Mouse (Mus musculus) liver, embryonic 11.5 days (tissue): ENCODE data around the gene Trp53i11. TPM values are rescaled to one million over a fixed set of nuclear protein-coding genes. Genes with fewer than 3 reads are reported as not detected.

Source experiments
- ATAC-seq: fragments of 200-750 bp; cut with Nextera tagmentation; replicated peaks from 2 replicates; pipeline ENCODE4 v1.8.0; 2017; ENCODE audit warnings: moderate number of reproducible peaks, mild to moderate bottlenecking, moderate TSS enrichment, moderate library complexity; ENCODE audit not compliant: low FRiP score
- DNase-seq: peaks from one replicate; pipeline ENCODE4 v3.0.0-alpha.2; 2017; ENCODE audit warnings: low spot score
- H3K27ac ChIP-seq: fragments of 300-500 bp; sonication (generic); 2 replicates; pipeline ENCODE4 v1.5.1; 2014; ENCODE audit warnings: mild to moderate bottlenecking, low read depth, low read length, control low read depth
- H3K27me3 ChIP-seq: fragments of 300-500 bp; sonication (generic); replicated peaks from 2 replicates; pipeline ENCODE4 v1.6.1; 2014; ENCODE audit warnings: low read length, mixed read lengths; ENCODE audit not compliant: control insufficient read depth, insufficient read depth
- H3K36me3 ChIP-seq: fragments of 300-500 bp; sonication (generic); 2 replicates; pipeline ENCODE4 v1.6.1; 2014; ENCODE audit warnings: mild to moderate bottlenecking, low read length, moderate library complexity, mixed read lengths; ENCODE audit not compliant: control insufficient read depth, insufficient read depth
- H3K4me1 ChIP-seq: fragments of 300-500 bp; sonication (generic); replicated peaks from 2 replicates; pipeline ENCODE4 v1.6.1; 2014; ENCODE audit warnings: low read length, mixed read lengths; ENCODE audit not compliant: control insufficient read depth, insufficient read depth
- H3K4me2 ChIP-seq: fragments of 300-500 bp; sonication (generic); 2 replicates; pipeline ENCODE4 v1.6.1; 2014; ENCODE audit warnings: mild to moderate bottlenecking, control low read depth, moderate library complexity
- H3K4me3 ChIP-seq: fragments of 300-500 bp; sonication (generic); 2 replicates; pipeline ENCODE4 v1.5.1; 2014; ENCODE audit warnings: low read depth, low read length, control low read depth
- H3K9ac ChIP-seq: fragments of 300-500 bp; sonication (generic); 2 replicates; pipeline ENCODE4 v1.6.1; 2014; ENCODE audit warnings: low read depth, low read length, control low read depth
- H3K9me3 ChIP-seq: fragments of 300-500 bp; sonication (generic); 2 replicates; pipeline ENCODE4 v1.6.1; 2016; ENCODE audit warnings: low read length, inconsistent platforms, mixed read lengths; ENCODE audit not compliant: control insufficient read depth
- WGBS: fragments of 180-500 bp; shearing (Covaris S2); extraction: QIAGEN DNeasy Blood & Tissue Kit; methylation state at CpG from one replicate; pipeline ENCODE4 v1.1.7; 2014; 5-methylcytosine and 5-hydroxymethylcytosine counted together
- polyA plus RNA-seq: library from polyadenylated mRNA; unstranded; fragments of >200 nt; fragmentation: Nextera tagmentation; extraction: Ambion mirVana; gene quantifications from 2 replicates; pipeline ENCODE4 v1.2.1, GENCODE M21; 2014

Trp53i11 gene
- polyA plus RNA-seq, 1 experiment from 2014 or later, result 14.0 TPM

- DNase-seq (no peak), ATAC-seq (no peak)
- Histone ChIP-seq H3K4me2 (peak overlapping the region; percentile 92), H3K9ac (no peak overlapping the region), H3K27me3 (peaks cover 57% of the 10 kb centered on the region), H3K36me3 (no peaks in the 10 kb centered on the region), H3K27ac (no peak overlapping the region), H3K4me3 (peak overlapping the region; percentile 64), H3K4me1 (peaks cover 13% of the 10 kb centered on the region), H3K9me3 (no peaks in the 10 kb centered on the region)
- WGBS, result 7% methylated on average over 19 of the region's 19 CpGs
These were observed 1.6 kb downstream of the Trp53i11 start for GRCm38 (mm10) chr2:93188761-93189458.

- H3K9ac ChIP-seq, result no peak overlapping the region
- no peaks in the 10 kb centered on the region for H3K9me3 ChIP-seq
- no peak overlapping the region for H3K4me2 ChIP-seq
- H3K36me3 ChIP-seq, result no peaks in the 10 kb centered on the region
- peaks cover 13% of the 10 kb centered on the region for H3K4me1 ChIP-seq
- H3K4me3 ChIP-seq, result no peak overlapping the region
- DNase-seq (no peak), ATAC-seq (no peak)
- peaks cover 47% of the 10 kb centered on the region for H3K27me3 ChIP-seq
- 25% methylated on average over 9 of the region's 9 CpGs for WGBS
- no peak overlapping the region for H3K27ac ChIP-seq
These were observed 3.6 kb downstream of the Trp53i11 start for GRCm38 (mm10) chr2:93190771-93191487.

- Histone ChIP-seq H3K9me3 (no peaks in the 10 kb centered on the region), H3K27ac (no peak overlapping the region), H3K36me3 (no peaks in the 10 kb centered on the region), H3K27me3 (peaks cover 40% of the 10 kb centered on the region), H3K9ac (no peak overlapping the region), H3K4me2 (no peak overlapping the region), H3K4me1 (peaks cover 13% of the 10 kb centered on the region), H3K4me3 (no peak overlapping the region)
- WGBS, result 73% methylated on average over 14 of the region's 14 CpGs
- no peak for ATAC-seq
- no peak for DNase-seq
These were observed 4.3 kb downstream of the Trp53i11 start for GRCm38 (mm10) chr2:93191488-93192181.

- no peak overlapping the region for H3K4me3 ChIP-seq
- H3K4me2 ChIP-seq, result no peak overlapping the region
- H3K4me1 ChIP-seq, result peaks cover 13% of the 10 kb centered on the region
- H3K9ac ChIP-seq, result no peak overlapping the region
- H3K9me3 ChIP-seq, result no peaks in the 10 kb centered on the region
- no peak for DNase-seq
- H3K27me3 ChIP-seq, result peaks cover 34% of the 10 kb centered on the region
- ATAC-seq, result no peak
- no peak overlapping the region for H3K27ac ChIP-seq
- WGBS, result 53% methylated on average over 9 of the region's 9 CpGs
- H3K36me3 ChIP-seq, result no peaks in the 10 kb centered on the region
These were observed 4.8 kb downstream of the Trp53i11 start for GRCm38 (mm10) chr2:93192182-93192560.

GRCm38 (mm10) chr2:93192671-93193080 lies 5.3 kb downstream of the Trp53i11 start:
- Histone ChIP-seq H3K36me3 (no peaks in the 10 kb centered on the region), H3K4me2 (no peak overlapping the region), H3K27me3 (peaks cover 33% of the 10 kb centered on the region), H3K4me1 (peaks cover 13% of the 10 kb centered on the region), H3K4me3 (no peak overlapping the region), H3K9ac (no peak overlapping the region), H3K9me3 (no peaks in the 10 kb centered on the region), H3K27ac (no peak overlapping the region)
- WGBS, result 16% methylated on average over 6 of the region's 6 CpGs
- DNase-seq (no peak), ATAC-seq (no peak)

GRCm38 (mm10) chr2:93193806-93194205 lies 6.5 kb downstream of the Trp53i11 start:
- Histone ChIP-seq H3K9ac (no peak overlapping the region), H3K27me3 (peaks cover 21% of the 10 kb centered on the region), H3K4me3 (no peak overlapping the region), H3K9me3 (no peaks in the 10 kb centered on the region), H3K4me2 (no peak overlapping the region), H3K4me1 (peaks cover 13% of the 10 kb centered on the region), H3K27ac (no peak overlapping the region), H3K36me3 (no peaks in the 10 kb centered on the region)
- ATAC-seq, result no peak
- DNase-seq, result no peak
- 55% methylated on average over 4 of the region's 4 CpGs for whole genome bisulfite sequencing

GRCm38 (mm10) chr2:93198846-93199245 lies 11.5 kb downstream of the Trp53i11 start:
- peak; percentile 31 for ATAC-seq
- whole genome bisulfite sequencing, result 20% methylated on average over 3 of the region's 3 CpGs

GRCm38 (mm10) chr2:93199531-93199974 lies 12.2 kb downstream of the Trp53i11 start:
- H3K9ac ChIP-seq, result no peak overlapping the region
- DNase-seq, result peak; percentile 57
- H3K27ac ChIP-seq, result no peak overlapping the region
- H3K27me3 ChIP-seq, result 0 out of 2 replicates have a peak, but pooled peaks cover 3% of the 10 kb centered on the region
- H3K36me3 ChIP-seq, result no peaks in the 10 kb centered on the region; the same call in 1 of the 2 replicates
- peak; percentile 21; the same call in 1 of the 2 replicates for ATAC-seq
- no peaks in the 10 kb centered on the region for H3K4me1 ChIP-seq
- WGBS, result 42% methylated on average over 13 of the region's 13 CpGs
- no peak overlapping the region for H3K4me2 ChIP-seq
- no peak overlapping the region for H3K4me3 ChIP-seq
- no peaks in the 10 kb centered on the region for H3K9me3 ChIP-seq

More at GRCm38 (mm10) chr2:93198846-93199245, 11.5 kb downstream of the Trp53i11 start:
- Histone ChIP-seq H3K9ac (no peak overlapping the region), H3K4me1 (no peaks in the 10 kb centered on the region), H3K4me2 (no peak overlapping the region), H3K4me3 (no peak overlapping the region), H3K9me3 (no peaks in the 10 kb centered on the region), H3K27me3 (0 out of 2 replicates have a peak, but pooled peaks cover 5% of the 10 kb centered on the region), H3K27ac (no peak overlapping the region), H3K36me3 (no peaks in the 10 kb centered on the region; the same call in 1 of the 2 replicates)
- DNase-seq, result peak; percentile 76
